Mouse (Mus musculus) G1E (cell line): ENCODE measurements at regions not wholly inside any gene's neighbourhood (a gene's known extent, or its start where the extent isn't known, plus 50 kb on each side); places are given as distances from the start of the nearest gene placed in this dataset.

Experiments used
- ATAC-seq: 2 replicates; pipeline ENCODE4 v1.8.0; 2016; ENCODE audit warnings: mild to moderate bottlenecking; ENCODE audit not compliant: insufficient number of reproducible peaks, poor library complexity, low FRiP score, severe bottlenecking; ENCODE audit errors: extremely low read depth
- DNase-seq: peaks from one replicate; pipeline ENCODE4 v3.0.0; 2012; ENCODE audit warnings: low spot score
- H3K27me3 ChIP-seq: 2 replicates; pipeline ENCODE4 v1.6.1; 2012; ENCODE audit warnings: mild to moderate bottlenecking, low read length, inconsistent platforms; ENCODE audit not compliant: insufficient read depth
- H3K36me3 ChIP-seq: replicated peaks from 2 replicates; pipeline ENCODE3; 2012; ENCODE audit warnings: mild to moderate bottlenecking, inconsistent platforms
- H3K4me1 ChIP-seq: 2 replicates; pipeline ENCODE4 v1.6.1; 2012; ENCODE audit warnings: low read depth, low read length, inconsistent platforms, mixed read lengths; ENCODE audit not compliant: insufficient read depth
- H3K4me3 ChIP-seq: 2 replicates; pipeline ENCODE4 v1.5.1; 2012; ENCODE audit warnings: low read depth, mild to moderate bottlenecking, inconsistent platforms, low read length, moderate library complexity, mixed read lengths
- H3K9me3 ChIP-seq: replicated peaks from 2 replicates; pipeline ENCODE4 v1.6.1; 2012; ENCODE audit warnings: inconsistent platforms
- CTCF ChIP-seq: IDR thresholded peaks from 2 replicates; pipeline ENCODE4 v1.5.1; 2012; ENCODE audit warnings: low read depth, low read length, inconsistent platforms, mixed read lengths
- GATA1 ChIP-seq: IDR thresholded peaks from 2 replicates; pipeline ENCODE4 v1.6.1; 2012; ENCODE audit warnings: borderline replicate concordance, low read length, inconsistent platforms, mixed read lengths
- GATA2 ChIP-seq: IDR thresholded peaks from 2 replicates; pipeline ENCODE4 v1.6.1; 2012; ENCODE audit warnings: low read depth, low read length, inconsistent platforms, borderline replicate concordance
- POLR2AphosphoS5 ChIP-seq: IDR thresholded peaks from 2 replicates; pipeline ENCODE4 v1.6.1; 2012; ENCODE audit warnings: low read depth, low read length, inconsistent platforms; ENCODE audit not compliant: insufficient replicate concordance
- TAL1 ChIP-seq: conservative IDR thresholded peaks from 2 replicates; pipeline ENCODE4 v1.6.1; 2012; ENCODE audit warnings: low read depth, low read length, inconsistent platforms, mixed read lengths

DNA sequence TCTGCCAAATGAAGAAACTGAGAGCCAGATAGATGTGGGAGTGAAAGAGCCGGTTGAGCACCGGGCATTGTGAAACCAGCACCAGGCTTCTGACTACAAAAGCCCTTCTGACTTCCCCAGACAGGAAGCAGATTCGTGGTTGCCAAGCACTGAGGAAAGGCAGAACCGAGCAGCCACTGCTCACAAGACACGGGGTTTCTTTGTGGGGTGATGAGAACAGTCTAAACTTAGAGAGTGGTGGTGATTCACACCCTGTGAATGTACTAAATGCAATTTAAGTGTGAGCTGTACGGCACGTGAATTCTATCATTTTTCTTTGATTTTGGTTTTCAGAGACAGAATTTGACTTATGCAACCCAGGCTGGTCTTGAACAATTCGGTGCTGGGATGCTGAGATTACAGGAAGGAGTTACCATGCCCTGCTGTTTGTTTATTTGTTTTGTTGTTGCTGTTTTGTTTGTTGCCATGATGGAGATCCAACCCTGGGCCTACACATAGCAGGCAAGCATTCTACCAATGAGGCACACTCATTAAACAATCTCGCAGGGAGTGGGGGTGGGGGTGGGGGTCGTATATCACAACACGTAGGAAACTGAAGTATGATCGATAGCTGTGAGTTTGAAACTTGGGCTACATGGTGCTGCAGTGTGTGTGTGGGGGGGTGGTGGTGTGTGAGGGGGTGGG lies 1177.0 kb downstream of the 4930447A16Rik start:
- H3K4me3 ChIP-seq: no peak overlapping the region
- H3K27me3 ChIP-seq: peaks cover 6% of the 10 kb centered on the region
- H3K9me3 ChIP-seq: no peaks in the 10 kb centered on the region
- H3K36me3 ChIP-seq: no peaks in the 10 kb centered on the region
- no peak for DNase-seq
- H3K4me1 ChIP-seq: no peaks in the 10 kb centered on the region
- TF ChIP-seq POLR2AphosphoS5: no peak
- no peak for ATAC-seq

DNA sequence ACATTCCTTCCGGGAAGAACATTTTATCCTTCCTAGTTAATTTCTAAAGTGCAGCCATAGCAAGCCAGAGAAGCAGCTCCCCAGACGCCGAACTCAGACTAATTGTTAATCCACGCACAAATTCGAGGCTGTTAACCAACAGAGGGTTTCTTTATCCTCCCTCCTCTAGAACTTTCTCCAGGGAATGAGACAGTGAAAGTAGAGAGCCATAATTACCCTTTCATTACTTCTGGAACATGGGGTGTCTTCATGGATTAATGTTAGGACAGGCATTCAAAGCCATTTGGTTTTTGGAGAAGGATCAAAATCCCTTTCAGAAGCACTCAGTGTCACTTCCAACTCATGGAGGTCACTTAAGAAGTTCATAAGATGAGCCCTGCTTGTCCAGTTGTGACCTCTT lies 1178.6 kb downstream of the 4930447A16Rik start:
- Histone ChIP-seq H3K27me3 (peaks cover 2% of the 10 kb centered on the region; the same call in 1 of the 2 replicates), H3K9me3 (no peaks in the 10 kb centered on the region), H3K4me3 (no peak overlapping the region), H3K36me3 (no peaks in the 10 kb centered on the region), H3K4me1 (no peaks in the 10 kb centered on the region)
- ATAC-seq: no peak
- TF ChIP-seq POLR2AphosphoS5 (no peak), GATA1 (no peak), GATA2 (no peak), TAL1 (no peak), CTCF (no peak)
- DNase-seq: no peak

DNA sequence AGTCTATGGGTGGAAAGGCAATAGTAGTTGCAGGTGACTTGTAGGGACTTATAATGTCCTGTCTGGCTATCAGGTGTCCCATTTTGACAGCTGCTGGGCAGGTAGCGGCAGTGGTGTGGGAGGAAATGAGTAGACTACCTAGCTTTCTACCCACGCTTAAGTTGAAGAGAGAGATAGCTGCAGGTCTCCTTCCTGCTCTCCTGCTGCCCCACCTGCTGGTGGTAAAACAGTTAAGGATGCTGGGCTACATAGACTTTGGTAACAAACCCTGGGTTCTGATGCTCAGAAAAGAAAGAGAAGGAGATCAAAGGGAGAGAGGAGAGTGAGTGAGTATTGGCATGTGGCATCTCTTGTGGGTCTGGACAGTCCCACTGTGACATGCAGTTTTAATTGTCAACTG lies 1182.0 kb downstream of the 4930447A16Rik start:
- DNase-seq: no peak

DNA sequence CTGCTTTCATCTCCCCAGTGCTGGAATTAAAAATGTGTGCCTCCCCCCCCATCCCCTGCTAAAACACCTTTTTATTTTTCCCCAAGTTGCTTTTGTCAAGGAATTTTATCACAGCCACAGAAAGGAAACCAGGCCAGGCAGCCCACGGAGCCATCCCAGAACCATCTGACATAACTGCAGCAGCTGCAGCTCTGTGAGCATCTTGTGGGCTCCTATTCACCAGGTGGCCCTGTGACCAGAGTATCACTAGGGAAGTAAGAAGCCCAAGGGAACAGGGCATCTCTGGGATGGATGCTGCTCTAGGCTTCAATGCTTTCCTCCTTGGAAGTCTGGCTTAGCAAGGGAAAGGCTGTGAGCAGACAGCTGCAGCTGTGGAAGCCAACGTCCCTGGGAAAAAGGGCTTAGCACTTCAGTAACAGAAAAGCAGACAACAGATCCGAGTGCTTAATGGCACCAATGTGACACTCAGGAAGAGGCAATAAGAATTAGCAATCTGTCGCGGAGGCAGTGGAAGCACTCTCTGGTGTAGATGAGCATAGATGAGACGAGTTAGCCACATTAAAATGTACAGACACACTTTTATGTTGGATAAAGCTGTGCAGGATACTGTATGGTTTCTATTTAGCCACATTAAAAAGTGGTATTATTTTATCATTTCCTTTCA lies 1183.0 kb downstream of the 4930447A16Rik start:
- TF ChIP-seq GATA2 (no peak), GATA1 (no peak), TAL1 (no peak)
- H3K27me3 ChIP-seq: peaks cover 5% of the 10 kb centered on the region
- H3K4me1 ChIP-seq: no peaks in the 10 kb centered on the region
- DNase-seq (no peak), ATAC-seq (no peak)
- H3K9me3 ChIP-seq: no peaks in the 10 kb centered on the region
- no peak overlapping the region for H3K4me3 ChIP-seq
- H3K36me3 ChIP-seq: no peaks in the 10 kb centered on the region

More for the DNA sequence above, 1182.0 kb downstream of the 4930447A16Rik start:
- Histone ChIP-seq H3K27me3 (peaks cover 5% of the 10 kb centered on the region), H3K4me1 (no peaks in the 10 kb centered on the region), H3K36me3 (no peaks in the 10 kb centered on the region), H3K4me3 (no peak overlapping the region), H3K9me3 (no peaks in the 10 kb centered on the region)
- no peak for TF ChIP-seq POLR2AphosphoS5
- TF ChIP-seq GATA2: no peak
- no peak for TF ChIP-seq GATA1
- no peak for TF ChIP-seq CTCF
- TF ChIP-seq TAL1: no peak
- no peak for ATAC-seq

DNA sequence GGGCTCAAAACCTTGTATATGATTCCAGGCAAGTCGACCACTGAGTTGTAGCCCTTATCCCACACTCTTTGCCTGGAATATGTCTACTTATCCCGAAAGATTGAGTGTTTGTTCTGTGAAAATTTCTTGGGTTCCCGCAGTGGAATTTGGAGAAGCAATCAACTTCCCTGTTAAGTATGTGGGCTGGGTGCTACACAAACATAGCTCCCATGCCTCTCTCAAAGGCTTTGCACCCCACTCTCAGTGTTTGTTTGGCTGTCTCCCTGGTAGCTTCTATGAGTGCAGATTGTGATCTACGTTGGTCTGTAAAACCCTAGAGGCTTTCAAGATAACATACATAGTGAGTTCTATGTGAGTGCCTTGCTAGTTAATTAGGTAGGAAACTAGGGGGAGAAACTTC lies 1184.2 kb downstream of the 4930447A16Rik start:
- TF ChIP-seq GATA2 (no peak), POLR2AphosphoS5 (no peak), GATA1 (no peak), TAL1 (no peak), CTCF (no peak)
- Histone ChIP-seq H3K9me3 (no peaks in the 10 kb centered on the region), H3K4me3 (no peak overlapping the region), H3K36me3 (no peaks in the 10 kb centered on the region), H3K4me1 (no peaks in the 10 kb centered on the region), H3K27me3 (peaks cover 5% of the 10 kb centered on the region)
- no peak for DNase-seq
- ATAC-seq: no peak
